Mouse (Mus musculus) lung, postnatal 14 days (tissue): ENCODE data around the gene Rpia.
"Not testable (repeated sequence)": the region's sequence is repeated elsewhere in the genome, so short reads cannot be mapped to it uniquely, and the experiment has no call there.

ENCODE experiments used
- DNase-seq: peaks from one replicate; pipeline ENCODE4 v3.0.0; 2021

The Rpia gene

DNA sequence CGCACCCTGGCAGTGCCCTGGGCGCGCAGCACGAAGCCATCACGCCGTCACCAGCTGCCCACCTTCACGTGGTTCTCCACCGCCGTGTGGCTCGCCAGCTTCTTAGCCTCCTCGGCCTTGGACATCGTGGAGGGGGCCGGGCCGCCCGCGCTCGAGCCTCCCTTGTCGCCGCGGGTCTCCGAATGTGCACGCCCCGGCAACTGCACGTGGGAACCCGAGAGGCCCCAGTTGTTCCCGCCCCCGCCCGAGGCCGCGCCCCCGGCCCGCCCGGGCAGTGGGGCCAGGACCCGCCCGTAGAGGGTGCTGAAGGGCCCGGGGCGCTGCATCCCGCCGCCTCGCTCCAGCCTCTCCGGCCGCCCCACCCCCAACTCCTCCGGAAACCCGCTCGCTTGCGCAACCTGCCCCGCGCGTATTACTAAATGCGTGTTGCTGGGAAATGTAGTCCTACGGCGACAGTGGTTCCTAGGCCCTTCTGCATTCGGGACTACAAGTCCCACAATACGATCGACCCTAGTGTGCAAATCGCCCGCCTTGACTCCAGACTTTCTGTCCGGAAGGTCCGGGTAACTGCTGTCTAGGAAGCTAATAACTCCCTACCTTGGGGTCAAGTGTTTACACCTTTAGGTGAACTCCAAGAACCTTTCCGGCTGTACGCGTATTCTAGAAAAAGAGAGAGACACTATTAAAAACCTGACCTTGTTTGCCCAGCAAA is at the start of gene Rpia:
Rpia (minus strand) TSS at position 409 of the 712 bp plus-strand sequence.
- DNase-seq, result peak; percentile 100

DNA sequence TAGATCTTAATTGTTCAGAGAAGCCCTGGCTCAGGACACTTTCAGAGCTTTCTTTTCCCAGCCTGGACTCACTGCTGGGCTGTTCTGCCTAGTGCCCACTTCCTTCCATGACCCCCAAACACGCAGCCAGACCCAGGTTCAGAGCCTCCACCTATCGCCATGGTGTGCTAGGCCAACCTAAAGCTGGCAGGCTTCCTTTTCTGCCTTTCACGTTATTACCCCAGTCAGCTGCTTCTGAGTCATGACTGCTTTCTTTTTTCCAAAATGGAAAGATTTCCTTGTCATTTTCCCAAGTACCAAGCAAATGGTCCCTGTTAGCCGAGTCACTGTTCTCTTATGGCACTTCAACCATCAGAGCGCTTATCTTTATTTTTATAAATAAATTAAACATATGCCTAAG is 48.2 kb upstream of the Rpia start:
- no peak for DNase-seq

DNA sequence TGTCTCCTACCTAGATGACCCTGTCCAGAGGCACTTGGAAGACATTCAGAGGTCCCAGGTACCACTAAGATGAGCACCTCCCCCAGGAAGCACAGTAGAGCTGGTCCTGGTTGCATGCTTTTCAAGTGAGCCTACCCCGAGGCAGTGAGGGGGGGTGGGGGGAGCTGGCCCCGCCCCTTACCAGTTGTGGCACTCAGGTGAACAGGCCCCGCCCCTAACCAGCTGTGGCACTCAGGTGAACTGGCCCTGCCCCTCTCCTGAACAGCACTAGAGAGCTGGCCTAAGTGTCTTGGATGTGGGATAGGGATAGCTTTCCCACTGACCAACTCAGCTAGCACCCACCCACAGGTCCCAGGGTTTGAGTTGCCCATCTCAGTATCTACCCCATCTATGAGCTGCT is 46.5 kb upstream of the Rpia start:
- no peak for DNase-seq

DNA sequence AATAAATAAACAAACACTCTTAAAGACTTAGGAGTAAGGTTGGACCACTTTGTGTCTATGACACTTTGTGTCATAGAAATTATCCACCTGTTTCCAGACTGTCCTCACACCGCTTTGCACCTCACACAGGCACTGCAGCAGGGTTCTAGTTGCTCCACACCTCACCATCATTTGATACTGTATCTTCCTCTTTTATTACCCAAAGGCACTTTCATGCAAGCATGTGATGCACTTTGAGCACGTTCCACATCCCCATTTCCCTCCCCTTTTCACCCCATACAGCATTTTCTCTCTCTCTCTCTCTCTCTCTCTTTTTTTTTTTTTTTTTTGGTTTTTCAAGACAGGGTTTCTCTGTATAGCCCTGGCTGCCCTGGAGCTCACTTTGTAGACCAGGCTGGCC is 45.3 kb upstream of the Rpia start:
- DNase-seq, result no peak

DNA sequence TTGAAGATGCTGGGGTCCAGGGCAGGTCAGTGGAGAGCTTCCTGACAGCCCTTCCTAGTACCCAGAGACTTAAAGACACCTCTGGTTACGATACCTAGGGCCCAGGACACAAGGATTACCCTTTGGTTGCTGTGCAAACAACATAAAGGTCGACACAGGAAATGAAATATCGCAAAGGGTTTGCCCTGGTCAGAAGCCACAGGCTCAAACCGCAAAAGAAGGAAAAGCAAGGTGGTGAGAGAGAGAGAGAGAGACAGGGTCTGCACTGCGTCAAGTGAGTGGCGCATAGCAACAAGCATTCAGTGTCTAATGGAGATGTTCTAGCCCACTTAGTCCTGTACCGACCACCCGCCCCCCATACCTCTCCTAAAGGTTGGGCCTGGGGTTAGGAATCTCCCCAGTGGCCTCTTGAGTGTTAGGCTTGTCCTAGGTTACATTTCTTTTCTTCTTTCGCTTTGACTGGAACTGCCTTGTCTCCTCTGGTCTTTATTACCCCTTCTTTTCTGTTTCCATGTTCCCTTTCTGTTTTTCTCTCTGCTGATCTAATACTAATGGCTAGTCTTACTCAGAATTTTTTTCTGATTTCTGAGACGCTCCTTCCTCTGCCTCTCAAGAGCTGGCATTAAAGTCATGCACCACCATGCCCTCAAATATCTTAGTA is 39.3 kb upstream of the Rpia start:
- no peak for DNase-seq

DNA sequence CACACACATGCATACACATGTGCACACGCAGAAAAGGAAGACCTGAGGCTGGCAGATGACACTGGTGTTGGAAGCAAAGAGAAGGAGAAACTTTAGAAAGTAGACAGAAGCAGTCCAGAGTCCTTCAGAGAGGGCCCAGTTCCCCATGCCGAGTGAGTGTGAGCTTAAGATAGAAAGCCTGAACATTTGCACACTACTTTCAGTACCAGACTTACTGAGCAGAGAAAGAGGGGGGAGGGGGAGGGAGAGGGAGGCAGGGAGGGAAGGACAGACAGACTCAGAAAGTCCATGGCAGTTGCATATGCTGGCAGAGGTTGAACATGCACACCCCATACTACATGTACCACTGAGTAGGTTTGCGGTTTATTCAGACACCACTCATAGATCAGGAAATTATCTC is 38.5 kb upstream of the Rpia start:
- no peak for DNase-seq

DNA sequence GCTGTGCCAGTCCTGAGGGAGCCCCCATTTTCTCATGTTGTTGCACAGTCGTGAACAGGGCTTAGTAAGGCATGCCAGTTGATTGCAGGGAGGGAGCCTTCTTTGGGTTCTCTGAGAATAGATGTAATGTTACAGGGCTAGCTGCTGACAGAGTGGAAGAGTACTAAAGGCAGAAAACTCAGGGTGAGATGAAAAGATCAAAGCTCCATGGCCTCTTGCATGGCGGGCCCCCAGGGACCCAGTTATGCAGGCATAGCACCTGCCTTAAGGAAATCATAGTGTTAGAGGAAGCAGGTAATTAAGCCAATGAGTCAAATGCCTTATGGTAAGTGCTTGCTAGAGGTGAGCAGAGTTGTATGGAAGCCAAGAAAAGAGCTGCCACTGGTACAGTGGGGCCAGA is 37.4 kb upstream of the Rpia start:
- DNase-seq, result no peak

DNA sequence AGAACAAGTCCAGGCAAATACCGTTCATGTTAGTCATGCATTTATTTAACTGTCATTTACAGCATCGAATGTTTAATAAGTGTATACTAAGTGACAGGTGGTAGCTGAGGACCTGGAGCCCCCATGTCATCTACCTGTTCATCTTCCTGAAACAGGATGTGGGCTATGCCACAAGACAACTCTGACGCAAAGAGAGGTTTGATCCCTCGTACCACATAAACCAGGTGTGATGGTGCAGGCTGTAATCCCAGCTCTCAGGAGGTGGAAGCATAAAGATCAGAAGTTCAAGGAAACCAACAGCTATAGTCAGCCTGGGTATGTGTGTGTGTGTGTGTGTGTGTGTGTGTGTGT is 32.9 kb upstream of the Rpia start:
- DNase-seq, result no peak

DNA sequence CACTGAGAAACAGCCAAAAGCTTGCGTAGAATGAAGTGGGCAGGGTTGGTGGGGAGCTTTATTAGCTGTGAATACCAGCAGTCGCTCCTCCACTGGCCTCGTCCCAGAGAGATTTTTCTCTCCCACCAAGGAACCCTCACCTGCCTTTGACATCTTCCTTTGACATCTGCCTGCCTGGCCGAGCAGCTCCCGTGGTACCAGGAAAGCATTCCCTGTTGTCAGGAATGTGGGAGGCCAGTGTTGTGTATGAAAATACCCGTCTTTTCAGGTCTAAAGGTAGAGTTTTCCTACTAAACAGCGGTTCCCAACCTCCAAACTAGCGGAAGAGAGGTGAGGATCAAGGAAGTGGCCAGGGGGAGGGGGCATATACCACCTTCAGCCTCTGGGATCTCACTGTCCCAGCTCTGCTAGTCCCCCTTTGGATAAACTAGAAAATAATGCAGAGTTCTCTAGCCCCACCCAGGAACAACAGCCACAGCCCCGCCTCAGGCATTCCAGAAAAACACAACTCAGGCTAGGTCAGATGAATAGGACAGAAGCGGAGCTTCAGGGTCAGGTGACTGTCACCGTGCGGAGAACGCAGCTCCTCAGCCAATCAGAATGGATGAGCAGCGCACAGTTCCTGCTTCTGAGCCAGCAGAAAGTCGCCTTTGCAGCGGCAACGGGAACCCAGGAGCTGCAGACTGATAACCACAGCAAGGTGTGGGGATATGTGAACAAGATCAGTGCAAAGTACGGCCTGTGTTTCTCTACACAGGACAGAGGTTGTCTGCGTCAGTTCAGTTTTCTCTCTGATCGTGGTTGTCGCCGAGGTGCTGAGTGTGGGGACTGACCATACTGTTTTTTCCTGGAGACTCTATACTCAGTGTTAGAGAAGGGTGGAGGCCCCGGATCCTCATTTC is 32.3 kb upstream of the Rpia start:
- DNase-seq, result peak; percentile 64

DNA sequence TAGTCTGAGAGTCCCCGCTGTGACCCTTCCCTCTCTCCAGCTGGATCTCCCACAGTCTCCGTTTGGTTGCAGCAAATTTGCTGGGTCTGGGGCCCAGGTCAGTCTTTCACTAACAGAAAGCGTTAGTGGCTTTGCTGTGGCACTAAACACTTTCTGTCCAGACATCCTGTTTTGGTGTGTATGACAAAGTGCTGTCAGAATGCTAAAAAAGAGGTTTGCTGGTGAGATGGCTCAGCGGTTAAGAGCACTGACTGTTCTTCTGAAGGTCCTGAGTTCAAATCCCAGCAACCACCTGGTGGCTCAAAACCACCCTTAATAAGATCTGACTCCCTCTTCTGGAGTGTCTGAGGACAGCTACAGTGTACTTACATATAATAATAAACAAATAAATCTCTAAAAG is 31.2 kb upstream of the Rpia start:
- not testable (repeated sequence) for DNase-seq

DNA sequence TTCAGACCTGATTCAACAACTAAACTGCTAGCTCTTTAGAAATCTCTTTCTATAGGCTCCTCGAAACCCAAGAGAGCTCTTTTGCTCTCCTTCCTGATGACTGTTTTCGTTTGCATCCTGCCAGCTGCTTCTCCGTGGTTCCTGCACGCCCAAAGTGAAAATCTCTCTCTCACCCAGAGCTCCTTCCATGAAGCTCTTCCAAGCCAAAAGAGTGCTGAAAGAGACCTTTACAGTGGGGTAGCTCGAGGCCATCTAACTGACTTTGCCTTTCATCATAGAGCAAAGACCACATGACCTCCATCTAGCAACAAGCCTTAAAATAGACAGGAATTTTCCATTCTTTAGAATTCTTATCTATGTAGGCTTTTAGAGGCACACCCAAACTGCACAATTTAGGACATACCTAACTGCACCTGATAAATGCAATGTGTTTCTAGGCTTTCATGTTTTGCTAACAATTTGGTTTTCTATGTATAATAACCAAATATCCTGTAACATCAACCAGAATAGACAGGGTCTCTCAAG is 30.4 kb upstream of the Rpia start:
- DNase-seq, result no peak

DNA sequence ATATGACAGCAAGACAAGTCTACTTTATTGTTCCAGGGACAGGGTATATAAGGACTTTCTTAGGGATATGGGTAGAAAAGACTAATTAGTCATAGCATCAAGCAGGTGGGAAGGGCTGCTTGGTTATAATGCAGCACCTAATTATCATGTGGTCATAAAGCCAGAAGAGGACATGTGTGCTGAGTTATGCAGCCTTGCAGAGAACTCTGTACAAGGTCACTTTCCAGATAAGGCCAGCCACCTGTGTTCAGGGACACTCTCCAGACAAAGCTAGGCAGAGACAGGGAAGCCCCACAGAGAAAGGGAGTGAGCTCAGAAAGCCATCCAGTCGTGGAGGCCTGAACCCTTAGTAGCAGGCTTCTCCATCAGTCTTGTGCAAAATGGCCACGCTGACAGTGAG is 29.5 kb upstream of the Rpia start:
- DNase-seq, result no peak

DNA sequence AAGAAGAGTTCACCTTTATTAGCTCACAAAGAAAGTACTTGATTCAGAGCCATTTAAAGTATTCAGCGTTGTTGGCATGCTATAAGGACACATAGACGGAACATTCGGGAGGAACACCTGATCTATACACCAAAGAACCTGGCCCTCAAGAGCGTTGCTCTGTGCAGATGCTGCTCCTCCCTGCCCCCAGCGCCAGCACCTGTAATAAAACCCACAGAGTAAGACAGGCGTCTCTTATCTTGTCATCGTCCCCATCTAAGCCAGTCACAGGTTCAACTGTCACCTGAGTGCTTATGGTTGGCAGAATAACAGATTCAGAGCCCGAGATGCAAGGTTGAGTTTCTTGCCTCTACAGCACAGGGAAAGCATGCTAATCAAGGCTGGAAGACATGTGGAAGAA is 23.4 kb upstream of the Rpia start:
- no peak for DNase-seq

DNA sequence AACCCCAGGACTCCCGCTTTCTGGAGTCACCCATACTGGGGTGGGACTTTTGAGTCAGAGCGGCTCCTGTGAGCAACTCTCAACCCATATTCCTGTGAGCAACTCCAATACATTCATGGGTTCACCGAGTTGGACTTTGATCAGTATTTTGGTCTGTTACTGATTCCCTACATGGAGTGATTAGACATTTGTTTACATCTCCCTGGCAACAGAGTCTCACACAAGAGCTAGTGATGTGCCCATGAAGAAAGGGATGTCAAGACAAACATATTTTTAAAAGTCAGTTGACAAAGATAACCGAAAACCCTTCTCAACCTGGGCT is 22.6 kb upstream of the Rpia start:
- no peak for DNase-seq

DNA sequence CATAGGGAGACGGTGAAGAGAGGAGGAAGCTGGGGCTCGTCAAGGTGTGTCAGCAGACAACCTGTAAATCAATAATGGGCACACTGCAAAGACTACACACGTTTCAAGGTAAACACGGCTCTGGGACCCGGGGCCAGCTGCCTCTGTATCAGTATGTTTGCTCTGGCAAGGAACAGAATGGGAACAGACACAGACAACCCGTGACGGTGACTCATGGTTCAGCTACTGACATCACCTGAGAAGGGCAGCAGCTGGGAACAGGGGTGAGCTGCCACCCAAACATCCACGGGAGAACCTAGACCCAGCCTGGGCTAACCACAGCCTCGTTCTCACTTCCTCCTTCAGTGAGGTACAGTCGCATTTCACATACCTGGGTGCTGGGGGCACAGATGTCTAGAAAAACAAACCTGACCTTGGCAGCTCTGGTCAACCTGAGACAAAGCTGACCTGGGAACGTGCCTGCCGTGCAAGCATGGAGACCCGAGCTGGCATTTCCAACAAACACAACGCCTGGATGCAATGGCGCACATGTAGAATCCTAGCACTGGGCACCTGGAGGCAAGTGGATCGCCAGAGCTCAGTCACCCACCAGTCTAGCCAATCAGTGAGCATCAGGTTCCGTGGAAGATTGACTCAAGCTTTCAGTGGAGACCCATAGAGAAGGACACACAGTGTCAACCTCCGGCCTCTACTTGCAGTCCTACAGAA is 22.0 kb upstream of the Rpia start:
- DNase-seq, result no peak

DNA sequence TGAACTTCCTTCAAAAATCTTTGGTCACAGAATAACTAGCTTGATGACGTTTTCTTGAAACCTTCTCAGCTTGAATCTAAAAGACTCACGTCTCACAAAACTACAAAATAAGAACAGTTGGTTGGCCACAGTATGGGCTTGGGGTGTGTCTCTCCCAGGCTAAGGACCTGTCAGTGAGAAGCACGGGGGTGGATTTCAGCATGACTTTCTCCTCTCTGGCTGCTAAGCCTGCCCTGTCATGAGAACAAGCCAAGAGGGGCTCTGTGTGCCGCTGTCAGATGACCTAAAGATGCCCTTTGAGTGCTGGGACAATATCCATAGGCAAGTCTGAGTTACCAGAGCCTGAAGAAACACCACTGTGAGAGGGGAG is 20.5 kb upstream of the Rpia start:
- no peak for DNase-seq

DNA sequence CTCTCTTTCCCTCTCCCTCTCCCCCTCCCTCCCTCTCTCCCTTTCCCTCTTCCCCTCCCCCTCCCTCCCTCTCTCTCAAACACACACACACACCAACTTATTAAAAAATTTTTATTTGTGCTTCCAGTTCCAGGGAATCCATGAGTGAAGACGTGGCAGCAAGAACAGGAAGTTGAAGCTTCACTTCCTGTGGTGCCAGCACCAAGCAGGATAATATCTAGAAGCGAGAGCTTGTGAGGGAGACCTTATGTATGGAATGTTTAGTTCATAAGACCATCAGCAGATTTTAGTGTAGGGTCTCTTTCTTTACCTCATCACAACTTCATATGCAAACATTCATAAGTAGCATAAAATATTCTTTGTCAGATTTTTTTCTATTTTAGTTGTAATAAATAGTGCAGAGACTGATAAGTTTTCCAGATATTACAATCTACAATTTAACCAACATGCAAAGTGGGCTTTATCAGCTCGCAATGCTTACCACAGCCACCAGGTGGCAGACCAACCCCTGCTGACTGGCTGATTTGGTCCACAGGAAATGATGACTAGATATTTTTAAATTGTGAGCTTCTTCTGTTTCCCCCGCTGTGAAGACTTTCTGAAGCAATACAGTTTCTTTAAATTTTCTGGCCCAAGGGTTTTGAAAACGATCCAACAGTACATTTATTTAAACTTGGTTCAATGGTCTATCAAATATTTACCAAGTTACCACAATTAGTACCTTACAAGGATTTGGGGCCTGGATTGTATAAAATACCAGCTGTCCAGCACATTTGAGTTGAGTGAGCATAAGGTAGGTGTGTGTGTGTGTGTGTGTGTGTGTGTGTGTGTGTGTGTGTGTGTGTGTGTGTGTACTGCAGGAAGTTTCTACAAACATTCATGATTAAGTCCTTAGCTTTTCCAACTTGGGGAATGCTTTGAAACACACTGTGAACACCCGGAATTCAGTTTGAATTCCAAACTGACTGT is 19.8 kb upstream of the Rpia start:
- DNase-seq, result peak; percentile 84

DNA sequence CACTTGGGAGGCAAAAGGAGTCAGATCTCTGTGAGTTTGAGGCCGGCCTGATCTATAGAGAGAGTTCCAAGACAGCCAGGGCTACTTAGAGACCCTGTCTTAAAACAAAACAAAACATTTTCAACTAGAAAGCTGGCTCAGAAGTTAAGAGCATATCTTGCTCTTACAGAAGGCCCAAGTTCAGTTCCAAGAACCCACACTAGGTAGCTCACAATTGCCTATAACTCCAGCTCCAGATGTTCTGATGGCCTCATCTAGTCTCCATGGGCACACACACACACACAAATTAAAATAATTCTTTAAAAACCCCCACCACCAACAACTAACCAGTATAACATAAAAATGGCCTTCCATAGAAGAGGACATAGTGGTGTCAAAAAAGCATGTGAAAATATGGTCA is 18.5 kb upstream of the Rpia start:
- DNase-seq, result no peak

DNA sequence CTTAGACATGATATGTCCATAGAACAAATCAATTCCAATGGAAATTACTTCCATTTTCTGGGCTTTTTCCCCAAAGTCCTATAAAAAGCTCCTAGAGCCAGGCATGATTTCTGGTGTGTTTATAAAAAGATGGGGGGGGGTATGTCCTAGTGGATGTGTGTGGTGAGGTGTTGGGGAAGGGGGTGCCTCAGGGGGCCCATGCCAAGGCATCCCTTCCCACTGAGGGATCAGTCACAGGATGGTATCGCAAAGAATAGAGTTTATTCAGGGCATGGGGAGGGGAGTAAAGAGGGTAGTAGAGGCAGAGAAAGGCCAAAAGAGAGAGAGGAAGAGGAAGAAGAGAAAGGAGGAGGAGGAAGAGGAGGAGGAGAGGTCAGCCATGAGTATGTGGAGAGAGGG is 14.5 kb upstream of the Rpia start:
- no peak for DNase-seq

DNA sequence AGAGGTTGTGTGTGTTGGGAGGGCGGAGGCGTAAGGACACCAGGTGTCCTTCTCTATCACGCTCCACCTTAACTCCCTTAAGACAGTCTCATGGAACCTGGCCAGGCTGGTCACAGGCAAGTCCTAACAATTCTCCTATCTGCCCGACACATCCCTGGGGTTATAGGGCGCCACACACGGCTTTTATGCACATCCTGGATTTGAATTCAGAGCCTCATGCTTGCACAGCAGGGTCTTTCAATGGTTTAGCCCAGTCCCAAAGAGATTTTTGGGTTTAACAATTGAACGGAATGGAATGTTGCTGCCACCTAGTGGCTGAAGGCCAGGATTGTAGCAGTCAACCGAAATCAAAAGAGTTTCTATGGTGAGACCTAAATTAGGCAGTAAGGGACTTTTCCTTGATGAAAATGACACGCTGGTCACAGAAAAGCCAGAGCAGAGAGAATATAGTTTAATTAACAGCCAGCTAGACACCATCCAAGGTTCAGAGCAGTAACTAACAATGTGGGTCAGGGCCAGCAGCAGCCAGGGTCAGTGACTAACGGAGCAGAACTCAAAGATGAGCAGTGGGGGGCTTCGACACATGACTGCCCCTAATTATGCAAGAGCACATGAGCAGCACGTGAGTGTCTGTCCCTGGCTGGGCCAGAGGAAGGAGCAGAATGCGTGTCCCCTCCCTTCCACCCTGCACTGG is 13.9 kb upstream of the Rpia start:
- DNase-seq, result peak; percentile 73

DNA sequence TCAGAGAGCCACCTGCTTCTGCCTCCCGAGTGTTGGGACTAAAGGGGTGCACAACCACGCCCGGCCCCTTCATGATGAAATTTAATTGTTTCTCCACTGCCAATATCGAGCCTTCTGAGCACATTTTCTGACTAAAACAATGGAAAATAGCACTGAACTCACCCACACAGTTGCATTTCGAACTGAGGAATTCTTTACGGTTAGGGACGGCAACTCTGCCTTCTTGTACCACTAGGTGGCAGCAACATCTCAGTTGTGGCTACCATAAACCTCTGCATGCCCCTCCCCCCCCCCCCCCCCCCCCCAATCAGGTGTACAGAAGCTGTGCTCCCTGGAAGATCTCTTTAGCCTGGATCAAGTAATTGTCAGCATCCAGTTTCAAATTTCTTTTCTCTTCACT is 13.2 kb upstream of the Rpia start:
- DNase-seq, result peak; percentile 78
